Mouse (Mus musculus): Measurements from ENCODE around the gene Dnaja2. TPM values are rescaled to one million over a fixed set of nuclear protein-coding genes. Genes with fewer than 3 reads are reported as not detected.
A peak's percentile ranks its signal among the peaks of the same experiment; 100 is the strongest.

The Dnaja2 gene
- polyA plus RNA-seq (2014; fragmentation: Nextera tagmentation; extraction: Ambion mirVana), result 193 and 215 TPM in 2 replicates

DNA sequence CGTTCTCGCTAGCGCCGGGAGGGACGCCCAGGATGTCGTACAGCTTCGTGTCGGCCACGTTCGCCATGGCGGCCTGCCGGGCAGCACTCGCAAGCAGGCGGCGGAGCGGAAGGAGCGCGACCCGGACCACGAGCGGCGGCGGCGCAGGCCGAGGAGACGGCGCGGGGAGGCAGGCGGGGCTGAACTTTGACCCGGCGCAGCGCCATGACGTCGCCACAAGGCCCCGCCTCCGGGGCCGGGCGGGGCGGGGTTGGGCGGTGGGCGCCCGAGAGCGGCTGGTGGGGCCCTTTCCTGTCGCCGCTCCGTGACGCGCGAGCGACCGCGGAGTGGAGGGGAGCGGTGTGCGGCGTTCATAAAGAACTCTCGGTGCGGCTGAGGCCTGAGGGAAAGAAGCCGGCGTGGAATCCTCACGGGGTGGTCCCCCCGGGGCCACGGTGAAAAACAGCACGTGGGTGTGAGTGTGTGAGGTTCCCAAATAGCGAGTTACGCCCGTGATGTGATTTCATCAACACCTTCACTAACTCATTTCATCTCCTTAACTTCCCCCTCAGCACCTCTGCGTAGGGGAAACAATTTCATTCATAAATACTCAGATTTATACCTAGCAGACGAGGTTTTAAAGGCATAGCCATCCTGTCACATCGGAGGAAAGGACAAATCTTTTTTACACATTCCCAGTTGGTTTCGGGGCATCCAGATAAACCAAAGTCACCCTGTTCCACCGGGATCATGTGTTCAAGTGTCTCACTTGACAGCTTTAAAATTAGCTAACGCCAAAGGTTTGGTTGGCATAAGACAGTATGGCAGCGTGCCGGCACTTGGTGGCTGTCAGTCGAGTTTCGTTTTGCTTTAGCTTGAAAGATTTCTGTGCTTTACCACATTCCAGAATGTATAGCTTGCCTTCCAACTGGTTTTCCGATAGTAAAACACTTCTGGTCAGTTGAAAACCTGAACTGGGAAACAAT, at the start of gene Dnaja2:
Dnaja2 (minus strand) TSS at position 164 of the 965 bp plus-strand sequence.
- H3K36me3 ChIP-seq (ENCODE audit: control insufficient read depth, insufficient read depth, low read length), result no peaks in the 10 kb centered on the region; the same call in 1 of the 2 replicates
- ATAC-seq (replicated peaks; ENCODE audit: low FRiP score), result peak; percentile 95
- H3K4me1 ChIP-seq (replicated peaks; ENCODE audit: control insufficient read depth, insufficient read depth, low read length), result no peaks in the 10 kb centered on the region
- H3K4me2 ChIP-seq (ENCODE audit: low read depth, low read length, severe bottlenecking), result peak within 1 kb of the TSS; percentile 73
- peak within 1 kb of the TSS; percentile 92 for H3K4me3 ChIP-seq (ENCODE audit: low read depth, low read length)
- DNase-seq (ENCODE audit: low spot score), result peak; percentile 96
- no peaks in the 10 kb centered on the region for H3K27me3 ChIP-seq (ENCODE audit: control insufficient read depth, insufficient read depth, low read length)
- peak within 1 kb of the TSS; percentile 87 for H3K9ac ChIP-seq (ENCODE audit: low read length)
- H3K27ac ChIP-seq (ENCODE audit: low read depth, low read length), result peak within 1 kb of the TSS; percentile 80
- no peaks in the 10 kb centered on the region for H3K9me3 ChIP-seq (ENCODE audit: control insufficient read depth, low read length)
- WGBS, result 1% methylated on average over 72 of the region's 77 CpGs

DNA sequence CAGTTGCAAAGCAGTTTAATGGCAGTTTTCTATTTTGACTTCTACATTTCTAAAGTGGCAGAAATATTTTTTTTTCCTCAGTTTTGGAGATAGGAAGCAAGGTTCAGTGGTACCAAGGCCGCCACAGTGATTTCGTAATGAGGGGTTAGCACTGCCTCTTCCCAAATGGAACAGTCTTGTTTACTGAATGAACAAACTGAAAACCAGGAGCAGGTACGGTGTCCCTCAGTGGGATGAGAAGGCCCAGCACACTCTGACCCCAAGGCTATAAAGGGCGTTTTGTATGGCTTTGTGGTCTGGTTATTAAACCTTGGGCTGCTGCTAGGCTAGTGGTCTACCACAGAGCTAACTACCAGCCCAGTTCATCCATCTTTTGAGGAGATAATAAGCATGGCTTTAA, 49.1 kb upstream of the Dnaja2 start:
- Histone ChIP-seq H3K9ac (ENCODE audit: low read length) (no peak overlapping the region), H3K4me3 (ENCODE audit: low read depth, low read length) (no peak overlapping the region), H3K9me3 (ENCODE audit: control insufficient read depth, low read length) (no peaks in the 10 kb centered on the region), H3K4me2 (ENCODE audit: low read depth, low read length, severe bottlenecking) (no peak overlapping the region), H3K36me3 (ENCODE audit: control insufficient read depth, insufficient read depth, low read length) (no peaks in the 10 kb centered on the region), H3K4me1 (replicated peaks; ENCODE audit: control insufficient read depth, insufficient read depth, low read length) (no peaks in the 10 kb centered on the region), H3K27ac (ENCODE audit: low read depth, low read length) (no peak overlapping the region), H3K27me3 (ENCODE audit: control insufficient read depth, insufficient read depth, low read length) (no peaks in the 10 kb centered on the region)
- WGBS, result 83% methylated on average over 4 of the region's 4 CpGs
- DNase-seq (ENCODE audit: low spot score), result no peak
- no peak for ATAC-seq (replicated peaks; ENCODE audit: low FRiP score)

DNA sequence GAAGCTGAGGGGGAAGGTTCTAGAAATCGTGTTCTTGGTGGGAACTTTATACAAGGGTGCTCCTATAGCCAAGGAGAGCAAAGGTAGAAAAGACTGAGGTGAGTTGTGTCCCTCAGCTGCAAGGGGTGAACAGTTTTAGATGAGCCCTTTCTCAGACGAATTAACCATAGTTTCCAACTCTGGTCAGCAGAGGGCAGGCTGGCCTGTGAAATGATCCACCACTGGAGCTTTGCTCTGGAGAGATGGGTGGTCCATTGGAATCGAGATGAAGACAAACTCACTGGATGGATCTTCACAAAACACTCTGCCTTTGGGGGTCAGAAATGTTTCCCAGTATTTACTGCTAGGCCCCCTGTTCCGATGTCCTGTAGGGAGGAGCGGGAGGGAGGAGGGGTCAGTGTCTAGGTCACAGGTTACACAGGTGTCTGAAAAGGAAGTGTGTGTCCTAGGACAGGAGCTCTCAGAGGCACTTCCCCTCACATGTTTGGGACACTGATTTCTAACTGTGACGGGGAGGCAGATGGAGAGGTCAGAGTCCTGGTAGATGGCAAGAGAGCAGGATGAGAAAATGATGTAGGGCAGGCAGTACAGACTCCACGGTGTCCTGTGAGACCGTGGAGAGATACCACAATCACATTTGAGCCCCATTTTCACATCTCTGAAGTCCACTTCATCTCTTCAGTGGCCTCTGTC, 48.2 kb upstream of the Dnaja2 start:
- no peak overlapping the region for H3K27ac ChIP-seq (ENCODE audit: low read depth, low read length)
- H3K4me3 ChIP-seq (ENCODE audit: low read depth, low read length), result no peak overlapping the region
- 44% methylated on average over 8 of the region's 8 CpGs for WGBS
- peak; percentile 63 for DNase-seq (ENCODE audit: low spot score)
- ATAC-seq (replicated peaks; ENCODE audit: low FRiP score), result no peak
- H3K4me1 ChIP-seq (replicated peaks; ENCODE audit: control insufficient read depth, insufficient read depth, low read length), result no peaks in the 10 kb centered on the region
- no peaks in the 10 kb centered on the region for H3K9me3 ChIP-seq (ENCODE audit: control insufficient read depth, low read length)
- H3K4me2 ChIP-seq (ENCODE audit: low read depth, low read length, severe bottlenecking), result no peak overlapping the region
- H3K9ac ChIP-seq (ENCODE audit: low read length), result no peak overlapping the region
- H3K27me3 ChIP-seq (ENCODE audit: control insufficient read depth, insufficient read depth, low read length), result no peaks in the 10 kb centered on the region
- no peaks in the 10 kb centered on the region for H3K36me3 ChIP-seq (ENCODE audit: control insufficient read depth, insufficient read depth, low read length)

DNA sequence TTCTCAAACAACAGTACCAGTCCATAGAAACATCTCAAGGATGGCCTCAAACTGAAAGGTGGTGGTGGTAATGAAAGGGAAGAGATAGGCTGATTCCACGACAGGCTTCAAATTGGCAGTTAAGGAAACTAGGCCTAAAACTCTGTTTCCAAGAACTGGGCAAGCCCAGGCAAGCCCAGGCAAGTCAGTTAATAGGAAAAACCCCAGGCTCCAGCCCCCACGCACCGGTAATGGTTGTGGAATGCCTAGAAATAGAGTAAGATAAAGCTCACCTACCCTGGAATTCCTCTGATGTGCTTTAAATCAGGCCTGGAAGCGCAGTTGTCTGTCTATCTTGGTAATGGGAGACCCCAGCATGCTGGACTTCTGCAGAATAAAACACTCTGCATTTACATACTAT, 47.6 kb upstream of the Dnaja2 start:
- H3K9ac ChIP-seq (ENCODE audit: low read length), result no peak overlapping the region
- no peaks in the 10 kb centered on the region for H3K9me3 ChIP-seq (ENCODE audit: control insufficient read depth, low read length)
- H3K4me3 ChIP-seq (ENCODE audit: low read depth, low read length), result no peak overlapping the region
- DNase-seq (ENCODE audit: low spot score) (no peak), ATAC-seq (replicated peaks; ENCODE audit: low FRiP score) (no peak)
- H3K27ac ChIP-seq (ENCODE audit: low read depth, low read length), result no peak overlapping the region
- no peaks in the 10 kb centered on the region for H3K27me3 ChIP-seq (ENCODE audit: control insufficient read depth, insufficient read depth, low read length)
- no peaks in the 10 kb centered on the region for H3K36me3 ChIP-seq (ENCODE audit: control insufficient read depth, insufficient read depth, low read length)
- H3K4me1 ChIP-seq (replicated peaks; ENCODE audit: control insufficient read depth, insufficient read depth, low read length), result no peaks in the 10 kb centered on the region
- 74% methylated on average over 4 of the region's 4 CpGs for WGBS
- no peak overlapping the region for H3K4me2 ChIP-seq (ENCODE audit: low read depth, low read length, severe bottlenecking)

DNA sequence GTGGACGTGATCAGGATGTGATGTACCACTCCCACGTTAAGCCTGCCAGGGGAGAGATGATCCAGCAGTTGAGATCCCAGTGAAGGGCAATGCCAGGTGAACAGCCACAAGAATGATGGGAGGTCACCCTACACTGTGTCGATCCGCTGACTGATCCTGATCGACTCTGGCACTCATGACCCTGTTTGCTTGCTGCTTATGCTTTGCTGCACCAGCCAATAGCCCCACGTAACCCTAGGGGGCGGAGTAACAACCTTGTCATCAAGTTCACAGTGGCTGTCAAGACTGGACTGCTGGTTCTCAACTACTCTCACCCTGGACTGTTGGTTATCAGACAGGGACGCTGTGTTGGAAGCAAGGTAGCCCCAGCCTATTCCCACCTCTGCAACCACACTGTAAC, 46.6 kb upstream of the Dnaja2 start:
- no peak for ATAC-seq (replicated peaks; ENCODE audit: low FRiP score)
- 81% methylated on average over 8 of the region's 8 CpGs for WGBS
- Histone ChIP-seq H3K36me3 (ENCODE audit: control insufficient read depth, insufficient read depth, low read length) (no peaks in the 10 kb centered on the region), H3K4me1 (replicated peaks; ENCODE audit: control insufficient read depth, insufficient read depth, low read length) (no peaks in the 10 kb centered on the region), H3K27ac (ENCODE audit: low read depth, low read length) (no peak overlapping the region), H3K9me3 (ENCODE audit: control insufficient read depth, low read length) (no peaks in the 10 kb centered on the region), H3K9ac (ENCODE audit: low read length) (no peak overlapping the region), H3K4me2 (ENCODE audit: low read depth, low read length, severe bottlenecking) (no peak overlapping the region), H3K27me3 (ENCODE audit: control insufficient read depth, insufficient read depth, low read length) (no peaks in the 10 kb centered on the region), H3K4me3 (ENCODE audit: low read depth, low read length) (no peak overlapping the region)
- no peak for DNase-seq (ENCODE audit: low spot score)

DNA sequence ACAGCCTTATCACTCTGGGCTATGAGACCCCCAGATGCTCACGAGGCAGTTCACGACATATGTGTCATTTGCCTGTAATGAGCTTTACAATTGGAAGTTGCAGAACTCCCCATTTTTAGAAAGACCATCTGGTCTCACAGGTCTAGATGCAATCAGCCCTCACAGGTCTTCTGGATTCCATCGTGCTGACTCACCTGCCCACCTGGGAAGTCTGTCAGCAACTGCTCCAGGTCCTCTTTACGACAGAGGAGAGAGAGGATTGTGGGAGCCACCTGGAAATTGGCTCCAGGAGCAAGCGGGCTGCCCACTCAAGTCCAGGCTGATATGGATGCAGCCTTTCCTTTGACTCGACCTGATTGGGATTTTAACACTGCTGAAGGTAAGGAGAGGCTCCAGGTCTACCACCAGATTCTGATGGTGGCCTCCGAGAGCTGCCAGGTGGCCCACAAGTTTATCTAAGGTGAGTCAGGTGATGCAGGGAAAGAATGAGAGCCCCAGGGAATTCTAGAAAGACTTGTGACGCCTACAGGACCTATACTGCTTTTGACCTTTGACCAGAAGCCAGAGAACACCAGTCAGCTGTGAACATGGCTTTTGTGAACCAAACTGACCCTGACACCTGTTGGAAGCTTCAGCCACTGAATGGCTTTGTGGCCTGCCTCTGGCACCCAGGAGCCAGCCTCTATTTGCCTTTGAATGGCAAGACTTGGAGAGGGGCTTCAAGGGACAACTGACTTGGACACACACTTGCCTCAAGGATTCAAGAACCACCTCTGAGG, 42.5 kb upstream of the Dnaja2 start:
- Histone ChIP-seq H3K4me1 (replicated peaks; ENCODE audit: control insufficient read depth, insufficient read depth, low read length) (0 out of 2 replicates have a peak, but pooled peaks cover 2% of the 10 kb centered on the region), H3K4me3 (ENCODE audit: low read depth, low read length) (no peak overlapping the region), H3K27me3 (ENCODE audit: control insufficient read depth, insufficient read depth, low read length) (no peaks in the 10 kb centered on the region), H3K9me3 (ENCODE audit: control insufficient read depth, low read length) (no peaks in the 10 kb centered on the region), H3K27ac (ENCODE audit: low read depth, low read length) (no peak overlapping the region), H3K36me3 (ENCODE audit: control insufficient read depth, insufficient read depth, low read length) (no peaks in the 10 kb centered on the region), H3K4me2 (ENCODE audit: low read depth, low read length, severe bottlenecking) (no peak overlapping the region), H3K9ac (ENCODE audit: low read length) (no peak overlapping the region)
- 74% methylated on average over 8 of the region's 8 CpGs for WGBS
- DNase-seq (ENCODE audit: low spot score) (no peak), ATAC-seq (replicated peaks; ENCODE audit: low FRiP score) (no peak)

DNA sequence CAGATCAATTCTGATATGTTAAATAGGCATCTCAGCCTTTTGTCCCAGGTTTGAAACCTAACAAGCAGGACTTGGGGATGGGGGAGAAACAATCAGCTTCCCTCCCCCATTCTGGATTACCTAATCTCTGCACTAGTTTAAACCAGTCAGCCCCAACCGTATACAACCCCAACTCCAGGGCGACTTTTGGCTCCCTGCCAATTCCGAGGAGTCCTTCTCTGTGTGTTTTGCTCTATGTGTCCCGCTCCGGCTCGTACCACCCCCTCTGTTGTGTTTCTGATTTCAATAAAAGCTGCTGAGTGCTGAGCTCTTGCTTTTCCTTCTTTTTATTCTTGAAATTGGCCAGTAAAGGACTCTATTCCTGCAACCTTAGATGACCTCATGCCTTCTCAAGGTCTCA, 40.2 kb upstream of the Dnaja2 start:
- Histone ChIP-seq H3K9ac (ENCODE audit: low read length) (no peak overlapping the region), H3K4me2 (ENCODE audit: low read depth, low read length, severe bottlenecking) (no peak overlapping the region), H3K27me3 (ENCODE audit: control insufficient read depth, insufficient read depth, low read length) (no peaks in the 10 kb centered on the region), H3K27ac (ENCODE audit: low read depth, low read length) (no peak overlapping the region), H3K4me3 (ENCODE audit: low read depth, low read length) (no peak overlapping the region), H3K4me1 (replicated peaks; ENCODE audit: control insufficient read depth, insufficient read depth, low read length) (0 out of 2 replicates have a peak, but pooled peaks cover 2% of the 10 kb centered on the region), H3K9me3 (ENCODE audit: control insufficient read depth, low read length) (no peaks in the 10 kb centered on the region), H3K36me3 (ENCODE audit: control insufficient read depth, insufficient read depth, low read length) (no peaks in the 10 kb centered on the region)
- DNase-seq (ENCODE audit: low spot score) (peak; percentile 63), ATAC-seq (replicated peaks; ENCODE audit: low FRiP score) (no peak)
- 65% methylated on average over 6 of the region's 6 CpGs for WGBS

DNA sequence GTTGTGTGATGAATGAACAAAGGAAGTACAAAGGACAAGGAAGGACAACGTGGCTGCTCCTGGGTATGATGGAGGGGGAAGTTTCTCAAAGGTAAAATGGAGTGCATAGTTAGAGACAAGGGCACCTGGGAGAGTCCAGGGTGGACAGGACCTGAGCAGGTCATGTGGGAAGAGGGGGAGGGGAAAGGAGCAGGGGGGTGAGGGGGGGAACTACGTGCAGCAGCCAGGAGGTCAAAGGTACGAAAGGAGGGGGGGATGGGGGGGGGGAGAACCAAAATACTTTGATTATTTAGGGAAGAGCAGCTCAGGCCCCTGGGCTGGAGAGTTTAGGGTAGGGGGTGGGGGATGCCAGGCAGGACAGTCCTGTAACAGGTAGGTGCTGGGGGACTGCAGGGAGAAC, 39.8 kb upstream of the Dnaja2 start:
- no peaks in the 10 kb centered on the region for H3K9me3 ChIP-seq (ENCODE audit: control insufficient read depth, low read length)
- DNase-seq (ENCODE audit: low spot score) (no peak), ATAC-seq (replicated peaks; ENCODE audit: low FRiP score) (no peak)
- no peak overlapping the region for H3K27ac ChIP-seq (ENCODE audit: low read depth, low read length)
- H3K36me3 ChIP-seq (ENCODE audit: control insufficient read depth, insufficient read depth, low read length), result no peaks in the 10 kb centered on the region
- no peak overlapping the region for H3K9ac ChIP-seq (ENCODE audit: low read length)
- H3K4me3 ChIP-seq (ENCODE audit: low read depth, low read length), result no peak overlapping the region
- H3K4me2 ChIP-seq (ENCODE audit: low read depth, low read length, severe bottlenecking), result no peak overlapping the region
- H3K4me1 ChIP-seq (replicated peaks; ENCODE audit: control insufficient read depth, insufficient read depth, low read length), result 0 out of 2 replicates have a peak, but pooled peaks cover 2% of the 10 kb centered on the region
- WGBS, result 49% methylated on average over 3 of the region's 3 CpGs
- no peaks in the 10 kb centered on the region for H3K27me3 ChIP-seq (ENCODE audit: control insufficient read depth, insufficient read depth, low read length)

All from forebrain, embryonic 11.5 days (tissue).